Mouse (Mus musculus) megakaryocyte, embryonic 14.5 days (primary cell): ENCODE measurements at regions not wholly inside any gene's neighbourhood (a gene's known extent, or its start where the extent isn't known, plus 50 kb on each side); places are given as distances from the start of the nearest gene placed in this dataset.

Source experiments
- H3K27me3 ChIP-seq: replicated peaks from 2 replicates; pipeline ENCODE3; 2012; ENCODE audit warnings: inconsistent platforms
- H3K36me3 ChIP-seq: replicated peaks from 2 replicates; pipeline ENCODE3; 2012; ENCODE audit warnings: low read length, inconsistent platforms, mixed read lengths
- H3K4me1 ChIP-seq: 2 replicates; pipeline ENCODE4 v1.6.1; 2012; ENCODE audit warnings: inconsistent platforms
- H3K4me3 ChIP-seq: replicated peaks from 2 replicates; pipeline ENCODE3; 2012; ENCODE audit warnings: moderate library complexity, mild to moderate bottlenecking, inconsistent platforms
- H3K9me3 ChIP-seq: 2 replicates; pipeline ENCODE4 v1.6.1; 2012; ENCODE audit warnings: inconsistent platforms
- FLI1 ChIP-seq: IDR thresholded peaks from 2 replicates; pipeline ENCODE4 v1.6.1; 2012; ENCODE audit warnings: low read length, inconsistent platforms, mixed read lengths
- GATA1 ChIP-seq: IDR thresholded peaks from 3 replicates; pipeline ENCODE4 v1.6.1; 2012; ENCODE audit warnings: mixed read lengths, low read length, inconsistent platforms, borderline replicate concordance

DNA sequence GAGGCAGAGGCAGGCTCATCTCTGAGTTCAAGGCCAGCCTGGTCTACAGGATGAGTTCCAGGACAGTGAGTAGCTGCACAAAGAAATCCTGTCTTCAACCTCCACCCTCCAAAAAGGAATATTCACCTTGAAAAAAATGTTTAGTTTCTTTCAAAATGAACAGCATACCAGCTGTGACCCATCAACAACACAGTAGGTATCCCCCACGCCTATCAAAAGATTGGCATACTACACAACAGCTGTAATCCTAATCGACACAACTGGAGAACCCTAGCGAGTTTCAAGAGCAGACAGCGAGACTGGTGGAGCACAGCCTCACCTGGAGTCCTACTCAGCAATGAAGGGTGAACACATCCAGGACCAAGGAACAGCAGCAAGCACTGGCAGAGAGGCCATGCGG lies 136.3 kb upstream of the Smim15 start:
- peaks cover 26% of the 10 kb centered on the region for H3K4me1 ChIP-seq
- peaks cover 8% of the 10 kb centered on the region; the same call in 1 of the 2 replicates for H3K9me3 ChIP-seq
- TF ChIP-seq FLI1 (no peak), GATA1 (no peak)
- H3K27me3 ChIP-seq: peaks cover 11% of the 10 kb centered on the region
- H3K36me3 ChIP-seq: no peaks in the 10 kb centered on the region
- no peak overlapping the region for H3K4me3 ChIP-seq

GRCm38 (mm10) chr13:107904851-107905250 lies 139.4 kb upstream of the Smim15 start:
- Histone ChIP-seq H3K27me3 (peaks cover 6% of the 10 kb centered on the region), H3K9me3 (peaks cover 8% of the 10 kb centered on the region; the same call in 1 of the 2 replicates), H3K4me1 (peaks cover 33% of the 10 kb centered on the region), H3K4me3 (no peak overlapping the region), H3K36me3 (no peaks in the 10 kb centered on the region)
- TF ChIP-seq FLI1 (no peak), GATA1 (no peak)

DNA sequence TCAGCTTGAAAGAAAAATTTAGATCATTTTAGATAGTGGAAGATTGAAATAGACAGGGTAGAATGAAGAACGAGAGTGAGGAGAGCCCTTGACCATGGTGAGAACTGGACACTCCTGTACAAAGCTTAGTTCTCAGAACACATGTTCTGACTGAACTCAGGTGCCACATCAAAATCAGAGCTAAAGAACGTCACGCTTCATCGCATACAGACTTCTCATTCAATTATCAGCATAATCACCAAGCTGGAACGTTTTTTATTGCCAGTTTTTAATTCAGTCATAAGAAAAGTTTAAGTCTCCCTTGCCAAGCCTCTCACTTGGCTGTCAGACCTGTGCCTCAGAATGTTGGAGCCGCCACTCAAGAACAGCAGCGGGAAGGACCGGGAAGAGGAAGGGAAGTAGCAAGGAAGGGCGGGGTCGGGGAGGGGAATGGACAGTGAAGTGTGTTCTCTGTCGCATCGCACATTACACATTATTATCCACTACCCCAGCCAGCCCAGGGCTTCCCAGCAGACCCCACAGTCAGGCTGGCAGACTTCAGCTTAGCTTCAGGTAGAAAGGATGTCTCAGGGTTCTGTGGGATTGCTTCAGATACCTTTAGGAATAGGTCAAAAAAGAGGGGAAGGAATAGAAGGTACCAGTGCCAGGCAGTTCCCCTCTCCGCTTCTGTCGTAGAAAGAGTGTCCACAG lies 140.1 kb upstream of the Smim15 start:
- H3K27me3 ChIP-seq: peaks cover 6% of the 10 kb centered on the region
- H3K9me3 ChIP-seq: peaks cover 8% of the 10 kb centered on the region; the same call in 1 of the 2 replicates
- H3K4me1 ChIP-seq: peaks cover 39% of the 10 kb centered on the region
- TF ChIP-seq FLI1: no peak
- TF ChIP-seq GATA1: no peak
- no peaks in the 10 kb centered on the region for H3K36me3 ChIP-seq
- H3K4me3 ChIP-seq: no peak overlapping the region

GRCm38 (mm10) chr13:107903150-107903959 lies 140.9 kb upstream of the Smim15 start:
- Histone ChIP-seq H3K27me3 (peaks cover 6% of the 10 kb centered on the region), H3K9me3 (peaks cover 8% of the 10 kb centered on the region; the same call in 1 of the 2 replicates), H3K36me3 (no peaks in the 10 kb centered on the region), H3K4me1 (peaks cover 43% of the 10 kb centered on the region), H3K4me3 (peak overlapping the region; percentile 78)
- no peak for TF ChIP-seq GATA1
- TF ChIP-seq FLI1: no peak

GRCm38 (mm10) chr13:107902800-107903149 lies 141.5 kb upstream of the Smim15 start:
- Histone ChIP-seq H3K27me3 (peaks cover 6% of the 10 kb centered on the region), H3K4me3 (peak overlapping the region; percentile 47), H3K9me3 (peaks cover 13% of the 10 kb centered on the region), H3K36me3 (peaks cover 4% of the 10 kb centered on the region), H3K4me1 (peaks cover 45% of the 10 kb centered on the region)
- no peak for TF ChIP-seq FLI1
- TF ChIP-seq GATA1: no peak

DNA sequence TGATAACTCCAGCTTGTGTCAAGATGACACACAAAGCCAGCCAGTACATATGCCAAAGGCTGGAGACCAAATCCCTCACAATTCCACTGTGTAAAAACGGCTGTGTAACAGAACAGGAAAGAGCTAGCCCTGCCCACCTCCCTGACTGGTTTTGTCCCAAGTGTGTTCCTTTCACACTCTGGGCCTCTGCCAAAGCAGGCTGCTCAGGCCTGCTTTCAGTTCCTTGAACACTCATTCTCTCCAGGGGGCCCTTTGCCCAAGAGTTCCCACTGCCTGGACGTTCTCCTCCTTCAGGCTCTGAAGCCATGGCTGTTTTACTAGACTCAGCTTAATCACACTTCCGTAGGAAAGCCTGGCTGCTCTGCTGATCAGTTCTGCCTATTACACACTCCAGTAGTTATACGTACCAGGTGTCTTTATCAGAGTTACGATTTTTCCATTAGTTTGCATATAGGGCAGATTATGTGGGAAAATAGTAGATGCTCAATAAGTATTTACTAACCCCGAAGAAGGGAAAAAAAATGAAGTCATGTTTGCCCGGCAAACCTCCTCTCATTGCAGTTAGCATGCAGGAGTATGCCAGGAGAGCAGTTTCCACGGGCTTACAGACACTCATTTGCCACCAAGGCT lies 144.5 kb upstream of the Smim15 start:
- Histone ChIP-seq H3K4me1 (peaks cover 71% of the 10 kb centered on the region), H3K4me3 (no peak overlapping the region), H3K27me3 (no peaks in the 10 kb centered on the region), H3K36me3 (peaks cover 6% of the 10 kb centered on the region), H3K9me3 (peaks cover 7% of the 10 kb centered on the region)
- TF ChIP-seq GATA1: no peak
- TF ChIP-seq FLI1: no peak

- peaks cover 6% of the 10 kb centered on the region for H3K36me3 ChIP-seq
- TF ChIP-seq GATA1 (no peak), FLI1 (no peak)
- H3K9me3 ChIP-seq: peaks cover 6% of the 10 kb centered on the region
- peaks cover 71% of the 10 kb centered on the region for H3K4me1 ChIP-seq
- no peaks in the 10 kb centered on the region for H3K27me3 ChIP-seq
- no peak overlapping the region for H3K4me3 ChIP-seq
These were observed 146.6 kb upstream of the Smim15 start for GRCm38 (mm10) chr13:107897646-107898045.

- Histone ChIP-seq H3K27me3 (no peaks in the 10 kb centered on the region), H3K9me3 (peaks cover 6% of the 10 kb centered on the region), H3K36me3 (peaks cover 6% of the 10 kb centered on the region), H3K4me1 (peaks cover 71% of the 10 kb centered on the region), H3K4me3 (no peak overlapping the region)
- no peak for TF ChIP-seq GATA1
- TF ChIP-seq FLI1: no peak
These were observed 147.1 kb upstream of the Smim15 start for GRCm38 (mm10) chr13:107897184-107897583.

DNA sequence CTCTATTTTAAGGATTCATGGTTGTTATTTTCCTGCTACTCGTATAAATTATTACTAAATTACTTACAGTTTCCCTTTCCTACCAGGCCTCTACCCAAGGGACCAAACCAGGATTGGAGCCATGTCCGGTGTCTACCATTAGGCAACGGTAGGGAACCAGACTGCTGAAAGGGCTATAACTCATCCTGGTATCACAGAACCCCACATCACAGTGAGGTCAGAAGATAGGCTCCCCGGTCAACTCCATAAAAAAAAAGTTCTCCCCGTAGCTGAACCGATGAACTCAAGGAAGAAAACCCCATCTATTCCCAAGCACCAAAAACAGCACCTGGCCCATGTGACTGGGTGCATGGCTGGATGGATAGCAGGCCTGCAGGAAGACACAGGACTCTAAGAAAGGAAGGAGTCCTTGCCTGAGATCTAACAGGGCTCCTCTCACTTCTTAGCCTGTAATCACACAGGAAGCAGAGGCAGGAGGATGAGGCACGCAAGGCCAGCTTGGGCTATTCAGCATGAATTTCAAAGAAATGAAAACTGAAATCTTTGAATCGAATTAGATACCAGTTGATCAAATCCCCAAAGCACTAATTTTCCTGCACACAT lies 150.6 kb upstream of the Smim15 start:
- peaks cover 6% of the 10 kb centered on the region for H3K36me3 ChIP-seq
- peak overlapping the region; percentile 99 for H3K4me3 ChIP-seq
- TF ChIP-seq GATA1 (peak; percentile 81; the same call in 1 of the 3 replicates), FLI1 (0 out of 2 replicates have a peak, but pooled peaks have one; percentile 33)
- H3K27me3 ChIP-seq: no peaks in the 10 kb centered on the region
- peaks cover 60% of the 10 kb centered on the region for H3K4me1 ChIP-seq
- peaks cover 6% of the 10 kb centered on the region for H3K9me3 ChIP-seq

- H3K27me3 ChIP-seq: no peaks in the 10 kb centered on the region
- H3K4me3 ChIP-seq: peak overlapping the region; percentile 99
- H3K4me1 ChIP-seq: peaks cover 60% of the 10 kb centered on the region
- peaks cover 5% of the 10 kb centered on the region for H3K36me3 ChIP-seq
- TF ChIP-seq FLI1 (no peak), GATA1 (no peak)
- peaks cover 4% of the 10 kb centered on the region for H3K9me3 ChIP-seq
These were observed 151.2 kb upstream of the Smim15 start for GRCm38 (mm10) chr13:107893081-107893480.
